Mouse (Mus musculus) forebrain, embryonic 16.5 days (tissue): ENCODE data around the gene Gm3095. TPM values are rescaled to one million over a fixed set of nuclear protein-coding genes. Genes with fewer than 3 reads are reported as not detected.
"Not testable (repeated sequence)": the region's sequence is repeated elsewhere in the genome, so short reads cannot be mapped to it uniquely, and the experiment has no call there.

Source experiments
- ATAC-seq: fragments of 200-750 bp; cut with Nextera tagmentation; 2 replicates; pipeline ENCODE4 v1.8.0; 2017; ENCODE audit warnings: mild to moderate bottlenecking, moderate library complexity
- H3K27ac ChIP-seq: fragments of 300-500 bp; sonication (generic); 2 replicates; pipeline ENCODE4 v1.5.1; 2014; ENCODE audit warnings: low read length, control low read depth
- H3K27me3 ChIP-seq: fragments of 300-500 bp; sonication (generic); replicated peaks from 2 replicates; pipeline ENCODE4 v1.6.1; 2014; ENCODE audit warnings: low read length; ENCODE audit not compliant: control insufficient read depth, insufficient read depth
- H3K36me3 ChIP-seq: fragments of 300-500 bp; sonication (generic); 2 replicates; pipeline ENCODE4 v1.6.1; 2014; ENCODE audit not compliant: control insufficient read depth, insufficient read depth
- H3K4me1 ChIP-seq: fragments of 300-500 bp; sonication (generic); replicated peaks from 2 replicates; pipeline ENCODE4 v1.6.1; 2014; ENCODE audit warnings: low read length; ENCODE audit not compliant: control insufficient read depth, insufficient read depth
- H3K4me2 ChIP-seq: fragments of 300-500 bp; sonication (generic); 2 replicates; pipeline ENCODE4 v1.6.1; 2014; ENCODE audit warnings: mild to moderate bottlenecking, low read length, control low read depth
- H3K4me3 ChIP-seq: fragments of 300-500 bp; sonication (generic); replicated peaks from 2 replicates; pipeline ENCODE4 v1.5.1; 2014; ENCODE audit warnings: mild to moderate bottlenecking, low read length, control low read depth
- H3K9ac ChIP-seq: fragments of 300-500 bp; sonication (generic); replicated peaks from 2 replicates; pipeline ENCODE4 v1.6.1; 2014; ENCODE audit warnings: low read depth, low read length, control low read depth
- H3K9me3 ChIP-seq: fragments of 300-500 bp; sonication (generic); 2 replicates; pipeline ENCODE4 v1.6.1; 2016; ENCODE audit warnings: low read length; ENCODE audit not compliant: control insufficient read depth
- WGBS: fragments of 180-500 bp; shearing (Covaris S2); extraction: QIAGEN DNeasy Blood & Tissue Kit; methylation state at CpG from one replicate; pipeline ENCODE4 v1.1.7; 2014; 5-methylcytosine and 5-hydroxymethylcytosine counted together
- polyA plus RNA-seq: library from polyadenylated mRNA; unstranded; fragments of >200 nt; fragmentation: Nextera tagmentation; extraction: Ambion mirVana; gene quantifications from 2 replicates; pipeline ENCODE4 v1.2.1, GENCODE M21; 2015

Gm3095 gene
- 0.70 and 2.0 TPM in 2 replicates for polyA plus RNA-seq

DNA sequence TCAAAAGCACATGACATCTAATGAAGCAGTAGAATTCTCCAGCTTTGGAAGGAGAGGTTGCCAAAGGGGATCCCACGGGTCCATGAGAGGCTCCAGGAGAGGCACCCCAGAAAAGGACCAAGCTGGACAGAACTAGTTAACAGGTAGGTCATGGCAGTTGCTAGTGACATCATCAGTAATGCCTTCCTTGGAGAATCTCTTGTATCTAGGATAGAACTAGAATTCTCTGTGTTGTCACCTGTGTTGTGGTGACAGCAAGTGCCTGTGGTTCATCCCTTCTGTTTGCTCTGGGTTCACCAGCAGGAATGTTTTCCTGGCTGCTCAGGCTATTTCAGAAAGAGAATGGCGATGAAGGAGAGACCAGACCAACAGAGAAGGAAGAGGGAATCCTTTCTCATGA is at the start of gene Gm3095:
Gene Gm3095 (plus strand): TSS at position 301 of the 400 bp plus-strand sequence.
- not testable (repeated sequence) for H3K27ac ChIP-seq, H3K9me3 ChIP-seq, H3K9ac ChIP-seq, H3K27me3 ChIP-seq, H3K4me1 ChIP-seq, H3K4me3 ChIP-seq, H3K36me3 ChIP-seq, ATAC-seq, H3K4me2 ChIP-seq
- no CpG with 5 or more reads among the region's 2 CpGs for WGBS

DNA sequence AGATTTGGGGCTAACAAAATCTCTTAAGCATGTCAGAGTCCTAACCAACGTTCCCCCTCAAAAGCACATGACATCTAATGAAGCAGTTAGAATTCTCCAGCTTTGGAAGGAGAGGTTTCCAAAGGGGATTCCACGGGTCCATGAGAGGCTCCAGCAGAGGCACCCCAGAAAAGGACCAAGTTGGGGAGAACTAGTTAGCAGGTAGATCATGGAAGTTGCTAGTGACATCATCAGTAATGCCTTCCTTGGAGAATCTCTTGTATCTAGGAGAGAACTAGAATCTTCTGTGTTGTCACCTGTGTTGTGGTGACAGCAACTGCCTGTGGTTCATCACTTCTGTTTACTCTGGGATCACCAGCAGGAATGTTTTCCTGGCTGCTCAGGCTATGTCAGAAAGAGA is 31.9 kb upstream of the Gm3095 start, which contains the start of gene Gm3029:
Gene Gm3029 (plus strand): TSS at position 301 of the 400 bp plus-strand sequence.
- H3K4me2 ChIP-seq, H3K9ac ChIP-seq, H3K27me3 ChIP-seq, H3K4me3 ChIP-seq, H3K9me3 ChIP-seq, ATAC-seq, H3K27ac ChIP-seq, H3K4me1 ChIP-seq, H3K36me3 ChIP-seq: not testable (repeated sequence)
- WGBS: no CpG with 5 or more reads among the region's 2 CpGs

DNA sequence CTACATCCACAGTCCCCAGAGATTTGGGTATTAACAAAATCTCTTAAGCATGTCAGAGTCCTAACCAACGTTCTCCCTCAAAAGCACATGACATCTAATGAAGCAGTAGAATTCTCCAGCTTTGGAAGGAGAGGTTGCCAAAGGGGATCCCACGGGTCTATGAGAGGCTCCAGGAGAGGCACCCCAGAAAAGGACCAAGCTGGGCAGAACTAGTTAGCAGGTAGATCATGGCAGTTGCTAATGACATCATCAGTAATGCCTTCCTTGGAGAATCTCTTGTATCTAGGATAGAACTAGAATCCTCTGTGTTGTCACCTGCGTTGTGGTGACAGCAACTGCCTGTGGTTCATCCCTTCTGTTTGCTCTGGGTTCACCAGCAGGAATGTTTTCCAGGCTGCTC is 34.7 kb downstream of the Gm3095 start, which contains the start of gene Gm3099:
Gene Gm3099 (plus strand): TSS at position 301 of the 400 bp plus-strand sequence.
- WGBS: 70% methylated on average over 1 of the region's 3 CpGs
- not testable (repeated sequence) for H3K4me3 ChIP-seq

More for the DNA sequence above, 34.7 kb downstream of the Gm3095 start, which contains the start of gene Gm3099:
- H3K9me3 ChIP-seq, H3K9ac ChIP-seq, H3K4me2 ChIP-seq, H3K4me1 ChIP-seq, H3K27ac ChIP-seq, H3K27me3 ChIP-seq, ATAC-seq, H3K36me3 ChIP-seq: not testable (repeated sequence)

Other genes with a start within 250 kb of the Gm3095 start
- 4.7 and 5.8 TPM in 2 replicates for gene Gm3002, start 153.5 kb upstream of the Gm3095 start, polyA plus RNA-seq
- gene Gm3033, start 117.3 kb upstream of the Gm3095 start, polyA plus RNA-seq: 0.57 TPM in 1 of 2 replicates, not detected in the other
- gene Gm2916, start 79.4 kb upstream of the Gm3095 start, polyA plus RNA-seq: not detected in 2 replicates
- gene Gm3029, start 31.8 kb upstream of the Gm3095 start, polyA plus RNA-seq: not detected in 2 replicates
- gene Gm3099, start 34.8 kb downstream of the Gm3095 start, polyA plus RNA-seq: not detected in 2 replicates
- gene Gm5796, start 60.4 kb downstream of the Gm3095 start, polyA plus RNA-seq: 4.4 and 5.1 TPM in 2 replicates
- gene Gm3115, start 120.6 kb downstream of the Gm3095 start, polyA plus RNA-seq: not detected in 2 replicates
- 2.8 and 3.8 TPM in 2 replicates for gene Gm8108, start 147.0 kb downstream of the Gm3095 start, polyA plus RNA-seq
- gene Gm3127, start 201.5 kb downstream of the Gm3095 start, polyA plus RNA-seq: not detected in 2 replicates
- gene Gm2974, start 219.0 kb downstream of the Gm3095 start, polyA plus RNA-seq: 6.8 and 9.7 TPM in 2 replicates